Mouse (Mus musculus) MEL (cell line): ENCODE results near the gene Tmed9. TPM values are rescaled to one million over a fixed set of nuclear protein-coding genes. Genes with fewer than 3 reads are reported as not detected.

Experiments
- DNase-seq: peaks from one replicate; pipeline ENCODE4 v3.0.0; 2011; ENCODE audit warnings: low read depth, low spot score
- H3K27ac ChIP-seq: 2 replicates; pipeline ENCODE4 v1.5.1; 2012; ENCODE audit warnings: low read depth, mild to moderate bottlenecking, control low read depth, low read length, moderate library complexity; ENCODE audit not compliant: control insufficient read depth
- H3K27me3 ChIP-seq, 2 experiments: fragments of 150-350 bp in 1 of 2; sonication (generic) in 1 of 2; 2 replicates each; pipeline ENCODE4 v1.6.1; 2012; ENCODE audit warnings: low read length in 2 of 2, mild to moderate bottlenecking in 2 of 2, improper control_type of control experiment in 1 of 2, moderate library complexity in 1 of 2; ENCODE audit not compliant: insufficient read depth in 2 of 2, control insufficient read depth in 1 of 2
- H3K36me3 ChIP-seq, 2 experiments: 2 replicates each; pipeline ENCODE4 v1.6.1; 2012 to 2014; ENCODE audit warnings: low read length in 2 of 2, improper control_type of control experiment in 1 of 2, inconsistent platforms in 1 of 2, mild to moderate bottlenecking in 1 of 2; ENCODE audit not compliant: insufficient read depth in 2 of 2, control insufficient read depth in 1 of 2
- H3K4me1 ChIP-seq, 2 experiments: fragments of 150-350 bp in 1 of 2; sonication (generic) in 1 of 2; 2 replicates each; pipeline ENCODE4 v1.6.1; 2012; ENCODE audit warnings: low read length in 2 of 2, improper control_type of control experiment in 1 of 2, mild to moderate bottlenecking in 1 of 2; ENCODE audit not compliant: insufficient read depth in 2 of 2, control insufficient read depth in 1 of 2
- H3K4me3 ChIP-seq, 2 experiments: fragments of 150-350 bp in 1 of 2; sonication (generic) in 1 of 2; 2 replicates each; pipeline ENCODE4 v1.5.1; 2012; ENCODE audit warnings: low read depth in 2 of 2, low read length in 2 of 2, mild to moderate bottlenecking in 2 of 2, moderate library complexity in 2 of 2, control low read depth in 1 of 2, improper control_type of control experiment in 1 of 2; ENCODE audit not compliant: control insufficient read depth in 1 of 2, insufficient read depth in 1 of 2
- H3K79me2 ChIP-seq: 2 replicates; pipeline ENCODE4 v1.6.1; 2012; ENCODE audit warnings: mild to moderate bottlenecking, low read length, moderate library complexity; ENCODE audit not compliant: control insufficient read depth, poor library complexity, insufficient read depth
- H3K9ac ChIP-seq: 2 replicates; pipeline ENCODE4 v1.6.1; 2012; ENCODE audit warnings: low read depth, mild to moderate bottlenecking, control low read depth, low read length, moderate library complexity; ENCODE audit not compliant: control insufficient read depth, poor library complexity, severe bottlenecking
- H3K9me3 ChIP-seq: fragments of 150-350 bp; sonication (generic); replicated peaks from 2 replicates; pipeline ENCODE4 v1.6.1; 2012; ENCODE audit warnings: mild to moderate bottlenecking, low read length, improper control_type of control experiment, moderate library complexity; ENCODE audit not compliant: insufficient read depth
- CHD1 ChIP-seq: IDR thresholded peaks from 2 replicates; pipeline ENCODE4 v1.6.1; 2012; ENCODE audit warnings: low read depth, mild to moderate bottlenecking, inconsistent platforms, low read length, improper control_type of control experiment
- CHD2 ChIP-seq: IDR thresholded peaks from 2 replicates; pipeline ENCODE4 v1.6.1; 2011; ENCODE audit warnings: low read length, improper control_type of control experiment
- ELF1 ChIP-seq: IDR thresholded peaks from 2 replicates; pipeline ENCODE4 v1.6.1; 2014; ENCODE audit warnings: low read depth, mild to moderate bottlenecking, inconsistent platforms, low read length, improper control_type of control experiment, moderate library complexity
- EP300 ChIP-seq, 2 experiments: IDR thresholded peaks; 2 replicates each; pipeline ENCODE4 v1.6.1; 2011; ENCODE audit warnings: improper control_type of control experiment in 2 of 2, low read length in 2 of 2, low read depth in 1 of 2, mild to moderate bottlenecking in 1 of 2
- ETS1 ChIP-seq: IDR thresholded peaks from 2 replicates; pipeline ENCODE4 v1.6.1; 2012; ENCODE audit warnings: low read depth, mild to moderate bottlenecking, inconsistent platforms, low read length, improper control_type of control experiment, moderate library complexity
- GABPA ChIP-seq: IDR thresholded peaks from 2 replicates; pipeline ENCODE4 v1.6.1; 2012; ENCODE audit warnings: low read depth, mild to moderate bottlenecking, inconsistent platforms, low read length, improper control_type of control experiment, moderate library complexity
- GATA1 ChIP-seq: IDR thresholded peaks from 2 replicates; pipeline ENCODE4 v1.6.1; 2011; ENCODE audit warnings: low read depth, low read length, improper control_type of control experiment
- MAX ChIP-seq: IDR thresholded peaks from 2 replicates; pipeline ENCODE4 v1.6.1; 2011; ENCODE audit warnings: low read length, improper control_type of control experiment
- MEF2A ChIP-seq: IDR thresholded peaks from 2 replicates; pipeline ENCODE4 v1.6.1; 2014; ENCODE audit warnings: low read depth, mild to moderate bottlenecking, inconsistent platforms, low read length, improper control_type of control experiment; ENCODE audit not compliant: poor library complexity, insufficient replicate concordance, severe bottlenecking; ENCODE audit errors: extremely low read depth
- MXI1 ChIP-seq: IDR thresholded peaks from 2 replicates; pipeline ENCODE4 v1.6.1; 2011; ENCODE audit warnings: mild to moderate bottlenecking, low read depth, low read length, improper control_type of control experiment
- NRF1 ChIP-seq: IDR thresholded peaks from 2 replicates; pipeline ENCODE4 v1.6.1; 2014; ENCODE audit warnings: low read depth, mild to moderate bottlenecking, inconsistent platforms, low read length, improper control_type of control experiment, moderate library complexity; ENCODE audit not compliant: poor library complexity, insufficient read depth, severe bottlenecking
- POLR2AphosphoS2 ChIP-seq: IDR thresholded peaks from 2 replicates; pipeline ENCODE4 v1.6.1; 2011; ENCODE audit warnings: low read length, improper control_type of control experiment
- RAD21 ChIP-seq: IDR thresholded peaks from 2 replicates; pipeline ENCODE4 v1.6.1; 2011; ENCODE audit warnings: mild to moderate bottlenecking, low read depth, low read length, improper control_type of control experiment
- RCOR1 ChIP-seq: IDR thresholded peaks from 2 replicates; pipeline ENCODE4 v1.6.1; 2012; ENCODE audit warnings: low read depth, mild to moderate bottlenecking, inconsistent platforms, low read length, improper control_type of control experiment
- SIN3A ChIP-seq: IDR thresholded peaks from 2 replicates; pipeline ENCODE4 v1.6.1; 2012; ENCODE audit warnings: low read length, improper control_type of control experiment, inconsistent platforms
- TAL1 ChIP-seq: IDR thresholded peaks from 2 replicates; pipeline ENCODE4 v1.6.1; 2012; ENCODE audit warnings: mild to moderate bottlenecking, inconsistent platforms, low read length, moderate library complexity, mixed read lengths
- TBP ChIP-seq: IDR thresholded peaks from 2 replicates; pipeline ENCODE4 v1.8.0; 2011; ENCODE audit warnings: low read depth, low read length, improper control_type of control experiment
- UBTF ChIP-seq: IDR thresholded peaks from 2 replicates; pipeline ENCODE4 v1.6.1; 2012; ENCODE audit warnings: low read depth, mild to moderate bottlenecking, inconsistent platforms, low read length, improper control_type of control experiment, moderate library complexity, borderline replicate concordance; ENCODE audit not compliant: insufficient read depth
- USF1 ChIP-seq: IDR thresholded peaks from 2 replicates; pipeline ENCODE4 v1.6.1; 2014; ENCODE audit warnings: low read depth, mild to moderate bottlenecking, inconsistent platforms, low read length, improper control_type of control experiment, moderate library complexity
- ZC3H11A ChIP-seq: IDR thresholded peaks from 2 replicates; pipeline ENCODE4 v1.6.1; 2012; ENCODE audit warnings: low read depth, mild to moderate bottlenecking, inconsistent platforms, low read length, improper control_type of control experiment
- polyA plus RNA-seq, 2 experiments: library from polyadenylated mRNA; stranded (reverse) in 1 of 2; unstranded in 1 of 2; fragments of >175 nt in 1 of 2; fragments of >200 nt in 1 of 2; gene quantifications; 2 replicates each; pipeline versions ENCODE4 v1.2.1 to v1.2.4; 2012; ENCODE audit warnings: low replicate concordance in 2 of 2, low read depth in 1 of 2; ENCODE audit not compliant: insufficient read length in 2 of 2, insufficient read depth in 1 of 2, missing spikeins in 1 of 2
- total RNA-seq: library from RNA; depleted of rRNA; stranded (reverse); fragments of 300-350 nt; gene quantifications from 2 replicates; pipeline ENCODE4 v1.2.3, GENCODE M21; 2012

Tmed9 gene
- total and polyA plus RNA-seq, 3 experiments: 218 to 222 TPM; not detected in 1

- no peaks in the 10 kb centered on the region for H3K9me3 ChIP-seq
- no peak for TF ChIP-seq SIN3A
These were observed 24.5 kb upstream of the Tmed9 start for GRCm38 (mm10) chr13:55549061-55549460.

GRCm38 (mm10) chr13:55555921-55556320, 17.6 kb upstream of the Tmed9 start:
- no peaks in the 10 kb centered on the region; a peak in 1 of 4 replicates for H3K36me3 ChIP-seq
- H3K27me3 ChIP-seq: no peaks in the 10 kb centered on the region
- no peaks in the 10 kb centered on the region for H3K4me1 ChIP-seq
- H3K9me3 ChIP-seq: no peaks in the 10 kb centered on the region
- no peaks in the 10 kb centered on the region for H3K79me2 ChIP-seq
- no peak for DNase-seq
- no peak overlapping the region for H3K4me3 ChIP-seq
- TF ChIP-seq EP300 (IDR thresholded peaks at IDR 0.05; ENCODE audit: low read depth in 1 of 2, low read length in 2 of 2) (no peak), CHD1 (no peak), POLR2AphosphoS2 (no peak), GABPA (no peak), MAX (no peak), RCOR1 (no peak), ZC3H11A (no peak), GATA1 (no peak), MEF2A (no peak), TAL1 (no peak), ETS1 (no peak), RAD21 (no peak), ELF1 (no peak), NRF1 (no peak)
- H3K27ac ChIP-seq: no peak overlapping the region
- no peak overlapping the region for H3K9ac ChIP-seq

More at GRCm38 (mm10) chr13:55549061-55549460, 24.5 kb upstream of the Tmed9 start:
- no peaks in the 10 kb centered on the region for H3K27me3 ChIP-seq
- H3K4me1 ChIP-seq: no peaks in the 10 kb centered on the region
- no peaks in the 10 kb centered on the region; a peak in 1 of 4 replicates for H3K36me3 ChIP-seq
- no peak overlapping the region for H3K27ac ChIP-seq
- no peak overlapping the region for H3K9ac ChIP-seq
- no peak overlapping the region for H3K4me3 ChIP-seq
- no peak for DNase-seq
- H3K79me2 ChIP-seq: no peaks in the 10 kb centered on the region

- peaks cover 0 to 1% of the 10 kb centered on the region in 2 experiments; a peak in 1 of 4 replicates for H3K36me3 ChIP-seq
- H3K9ac ChIP-seq: no peak overlapping the region
- H3K79me2 ChIP-seq: no peaks in the 10 kb centered on the region
- no peak for DNase-seq
- no peak for TF ChIP-seq TBP
- TF ChIP-seq CHD2: no peak
- TF ChIP-seq ELF1: no peak
- no peak for TF ChIP-seq UBTF
- TF ChIP-seq USF1: no peak
- TF ChIP-seq MXI1: no peak
- TF ChIP-seq, all 39 proteins: peak for 0
- no peaks in the 10 kb centered on the region for H3K4me1 ChIP-seq
- no peak overlapping the region for H3K4me3 ChIP-seq
- H3K9me3 ChIP-seq: no peaks in the 10 kb centered on the region
- no peak overlapping the region for H3K27ac ChIP-seq
- H3K27me3 ChIP-seq: no peaks in the 10 kb centered on the region
These were observed 16.0 kb upstream of the Tmed9 start for GRCm38 (mm10) chr13:55557499-55557898.
